Mouse (Mus musculus): Measurements from ENCODE around the gene Prom1. TPM values are rescaled to one million over a fixed set of nuclear protein-coding genes. Genes with fewer than 3 reads are reported as not detected.
A peak's percentile ranks its signal among the peaks of the same experiment; 100 is the strongest.

Prom1 gene
- polyA plus RNA-seq, 1 experiment from 2014 or later, result 138 TPM

GRCm38 (mm10) chr5:43948748-43949275 is 153.0 kb downstream of the Prom1 start:
- Histone ChIP-seq H3K4me1 (replicated peaks; ENCODE audit: control insufficient read depth, insufficient read depth, low read length) (peaks cover 10% of the 10 kb centered on the region; the same call in 1 of the 2 replicates), H3K4me3 (ENCODE audit: low read depth, low read length) (no peak overlapping the region), H3K27ac (ENCODE audit: low read depth, low read length) (no peak overlapping the region), H3K9me3 (ENCODE audit: control insufficient read depth, low read length) (no peaks in the 10 kb centered on the region), H3K36me3 (ENCODE audit: control insufficient read depth, insufficient read depth, low read length) (no peaks in the 10 kb centered on the region), H3K9ac (ENCODE audit: low read length) (peak overlapping the region; percentile 37), H3K4me2 (ENCODE audit: low read depth, low read length, severe bottlenecking) (peak overlapping the region; percentile 46; the same call in 1 of the 2 replicates), H3K27me3 (ENCODE audit: control insufficient read depth, insufficient read depth, low read length) (no peaks in the 10 kb centered on the region)
- WGBS, result 2% methylated on average over 8 of the region's 8 CpGs
- ATAC-seq (replicated peaks; ENCODE audit: low FRiP score) (peak; percentile 44; the same call in 1 of the 2 replicates), DNase-seq (ENCODE audit: low spot score) (peak; percentile 55)

- Histone ChIP-seq H3K36me3 (ENCODE audit: control insufficient read depth, insufficient read depth, low read length) (no peaks in the 10 kb centered on the region), H3K4me3 (ENCODE audit: low read depth, low read length) (peak overlapping the region; percentile 22), H3K27me3 (ENCODE audit: control insufficient read depth, insufficient read depth, low read length) (no peaks in the 10 kb centered on the region), H3K9ac (ENCODE audit: low read length) (peak overlapping the region; percentile 20), H3K4me2 (ENCODE audit: low read depth, low read length, severe bottlenecking) (peak overlapping the region; percentile 46), H3K9me3 (ENCODE audit: control insufficient read depth, low read length) (no peaks in the 10 kb centered on the region), H3K27ac (ENCODE audit: low read depth, low read length) (no peak overlapping the region), H3K4me1 (replicated peaks; ENCODE audit: control insufficient read depth, insufficient read depth, low read length) (peaks cover 10% of the 10 kb centered on the region; the same call in 1 of the 2 replicates)
- peak; percentile 83 for DNase-seq (ENCODE audit: low spot score)
- peak; percentile 91 for ATAC-seq (replicated peaks; ENCODE audit: low FRiP score)
- 2% methylated on average over 27 of the region's 27 CpGs for WGBS
Measured at GRCm38 (mm10) chr5:43948111-43948743, 153.6 kb downstream of the Prom1 start.

DNA sequence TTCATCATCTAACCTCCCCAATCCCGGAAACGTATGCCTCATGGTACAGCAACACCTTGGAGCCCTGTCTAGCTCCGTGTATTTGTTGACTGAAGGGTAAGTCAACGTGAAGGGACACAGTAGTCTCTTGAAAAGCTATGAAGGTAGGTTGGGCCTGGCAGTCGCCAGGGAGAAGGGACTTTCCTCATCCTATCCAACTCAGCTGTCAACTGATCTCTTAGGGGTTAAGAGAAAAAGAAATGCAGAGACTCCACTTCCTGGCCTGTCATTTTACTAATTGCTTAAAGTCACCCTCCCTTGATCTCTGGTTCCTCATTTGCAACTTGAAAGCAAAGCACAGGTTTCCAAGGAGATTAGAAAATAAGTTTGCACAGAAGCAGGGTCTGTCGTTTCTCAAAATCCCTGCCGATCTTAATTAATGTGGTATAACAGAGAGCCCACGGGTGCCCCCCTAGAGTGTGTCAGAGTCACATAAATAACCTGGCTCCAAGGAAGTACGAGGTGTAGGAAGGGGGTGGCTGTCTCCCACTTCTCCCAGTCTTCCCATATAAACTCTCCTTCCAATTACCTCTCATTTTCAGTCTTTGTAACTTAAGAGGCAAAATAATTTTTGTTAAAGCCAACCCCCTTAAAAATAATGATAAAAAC is 154.4 kb downstream of the Prom1 start:
- Histone ChIP-seq H3K9ac (ENCODE audit: low read length) (peak overlapping the region; percentile 20; the same call in 1 of the 2 replicates), H3K4me2 (ENCODE audit: low read depth, low read length, severe bottlenecking) (peak overlapping the region; percentile 46), H3K4me3 (ENCODE audit: low read depth, low read length) (peak overlapping the region; percentile 22), H3K4me1 (replicated peaks; ENCODE audit: control insufficient read depth, insufficient read depth, low read length) (peaks cover 10% of the 10 kb centered on the region; the same call in 1 of the 2 replicates), H3K27ac (ENCODE audit: low read depth, low read length) (no peak overlapping the region), H3K27me3 (ENCODE audit: control insufficient read depth, insufficient read depth, low read length) (no peaks in the 10 kb centered on the region), H3K36me3 (ENCODE audit: control insufficient read depth, insufficient read depth, low read length) (no peaks in the 10 kb centered on the region), H3K9me3 (ENCODE audit: control insufficient read depth, low read length) (no peaks in the 10 kb centered on the region)
- DNase-seq (ENCODE audit: low spot score) (no peak), ATAC-seq (replicated peaks; ENCODE audit: low FRiP score) (peak; percentile 65)
- WGBS, result 40% methylated on average over 9 of the region's 9 CpGs

Other genes with a start within 250 kb of the Prom1 start
- 6.3 TPM in 2 replicates for gene Cd38, start 233.5 kb downstream of the Prom1 start, polyA plus RNA-seq (2014; fragmentation: Nextera tagmentation; extraction: Ambion mirVana)
- gene Gm7879, start 188.9 kb downstream of the Prom1 start, polyA plus RNA-seq (2014; fragmentation: Nextera tagmentation; extraction: Ambion mirVana), result 1.2 TPM in 1 of 2 replicates, not detected in the other
- gene Fgfbp1, start 120.3 kb downstream of the Prom1 start, polyA plus RNA-seq (2014; fragmentation: Nextera tagmentation; extraction: Ambion mirVana), result 0.43 and 0.63 TPM in 2 replicates
- 29.4 and 31.0 TPM in 2 replicates for gene Tapt1, start 124.6 kb upstream of the Prom1 start, polyA plus RNA-seq (2014; fragmentation: Nextera tagmentation; extraction: Ambion mirVana)